Mouse (Mus musculus) limb, embryonic 11.5 days (tissue): ENCODE data around the gene Col4a3. TPM values are rescaled to one million over a fixed set of nuclear protein-coding genes. Genes with fewer than 3 reads are reported as not detected.

Experiments
- ATAC-seq: fragments of 200-750 bp; cut with Nextera tagmentation; 2 replicates; pipeline ENCODE4 v1.8.0; 2017; ENCODE audit warnings: low read depth; ENCODE audit not compliant: insufficient number of reproducible peaks, low FRiP score, low TSS enrichment
- DNase-seq: peaks from one replicate; pipeline ENCODE4 v3.0.0-alpha.2; 2015; ENCODE audit warnings: low spot score
- H3K27ac ChIP-seq: fragments of 300-500 bp; sonication (generic); replicated peaks from 2 replicates; pipeline ENCODE4 v1.5.1; 2014; ENCODE audit warnings: low read depth, mild to moderate bottlenecking, low read length
- H3K27me3 ChIP-seq: fragments of 300-500 bp; sonication (generic); 2 replicates; pipeline ENCODE4 v1.6.1; 2014; ENCODE audit warnings: mild to moderate bottlenecking, low read length, mixed read lengths; ENCODE audit not compliant: control insufficient read depth, insufficient read depth
- H3K36me3 ChIP-seq: fragments of 300-500 bp; sonication (generic); 2 replicates; pipeline ENCODE4 v1.6.1; 2014; ENCODE audit warnings: mild to moderate bottlenecking, low read length, moderate library complexity, mixed read lengths; ENCODE audit not compliant: control insufficient read depth, insufficient read depth
- H3K4me1 ChIP-seq: fragments of 300-500 bp; sonication (generic); 2 replicates; pipeline ENCODE4 v1.6.1; 2014; ENCODE audit warnings: low read length, mixed read lengths; ENCODE audit not compliant: control insufficient read depth, insufficient read depth
- H3K4me2 ChIP-seq: fragments of 300-500 bp; sonication (generic); 2 replicates; pipeline ENCODE4 v1.6.1; 2014; ENCODE audit warnings: low read depth, mild to moderate bottlenecking, moderate library complexity; ENCODE audit not compliant: severe bottlenecking
- H3K4me3 ChIP-seq: fragments of 300-500 bp; sonication (generic); 2 replicates; pipeline ENCODE4 v1.5.1; 2014; ENCODE audit warnings: low read depth, low read length
- H3K9ac ChIP-seq: fragments of 300-500 bp; sonication (generic); 2 replicates; pipeline ENCODE4 v1.6.1; 2014; ENCODE audit warnings: mild to moderate bottlenecking, low read length
- H3K9me3 ChIP-seq: fragments of 300-500 bp; sonication (generic); 2 replicates; pipeline ENCODE4 v1.6.1; 2016; ENCODE audit warnings: low read length; ENCODE audit not compliant: control insufficient read depth
- WGBS: fragments of 180-500 bp; shearing (Covaris S2); extraction: QIAGEN DNeasy Blood & Tissue Kit; methylation state at CpG from one replicate; pipeline ENCODE4 v1.1.7; 2014; 5-methylcytosine and 5-hydroxymethylcytosine counted together
- polyA plus RNA-seq: library from polyadenylated mRNA; unstranded; fragments of >200 nt; fragmentation: Nextera tagmentation; extraction: Ambion mirVana; gene quantifications from 2 replicates; pipeline ENCODE4 v1.2.1, GENCODE M21; 2014

Col4a3 gene
- polyA plus RNA-seq, 1 experiment from 2014 or later: 0.03 TPM

DNA sequence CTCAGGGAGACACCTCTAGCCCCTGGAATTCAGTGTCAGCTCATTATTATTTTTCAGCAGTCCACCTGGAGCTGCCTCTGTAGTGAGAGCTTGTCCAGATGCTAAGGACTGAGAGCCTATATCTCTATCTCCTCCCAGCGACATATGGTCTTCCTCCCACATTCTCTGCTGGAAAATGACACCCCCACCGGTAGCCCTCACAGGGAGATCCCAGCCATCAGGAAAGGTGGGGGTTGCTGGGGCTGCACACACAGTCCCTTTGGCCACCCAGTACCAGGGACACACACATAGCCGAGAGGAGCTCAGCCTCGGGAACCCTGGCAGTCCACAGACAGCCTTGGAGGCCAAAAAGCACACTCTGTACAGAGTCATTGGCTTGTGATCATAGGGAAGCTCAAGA lies 26.5 kb upstream of the Col4a3 start:
- ATAC-seq (no peak), DNase-seq (no peak)
- H3K4me1 ChIP-seq: no peaks in the 10 kb centered on the region
- WGBS: 58% methylated on average over 4 of the region's 4 CpGs
- no peak overlapping the region for H3K4me3 ChIP-seq
- H3K9me3 ChIP-seq: no peaks in the 10 kb centered on the region
- H3K4me2 ChIP-seq: no peak overlapping the region
- H3K9ac ChIP-seq: no peak overlapping the region
- H3K27me3 ChIP-seq: no peaks in the 10 kb centered on the region
- no peaks in the 10 kb centered on the region for H3K36me3 ChIP-seq
- no peak overlapping the region for H3K27ac ChIP-seq

DNA sequence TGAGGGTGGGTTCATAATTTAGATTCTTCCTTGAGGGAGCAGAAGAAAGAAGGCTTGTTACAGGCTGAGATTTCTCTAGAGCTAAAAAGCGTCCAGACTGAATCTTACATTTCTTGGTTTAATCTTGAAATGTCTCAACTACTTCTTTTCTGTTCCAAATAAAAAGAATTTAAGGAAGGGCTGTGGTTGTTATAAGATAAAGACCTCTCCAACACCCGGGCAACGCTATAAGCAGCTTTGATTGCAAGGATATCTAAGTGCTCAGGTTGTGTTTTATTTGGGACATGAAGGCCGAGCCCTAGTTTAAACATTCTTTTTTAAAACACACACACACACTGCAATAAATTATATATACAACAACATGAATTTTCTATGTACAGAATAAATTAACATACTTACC lies 17.3 kb upstream of the Col4a3 start:
- ATAC-seq: no peak
- no peak overlapping the region for H3K27ac ChIP-seq
- H3K4me2 ChIP-seq: no peak overlapping the region
- H3K27me3 ChIP-seq: no peaks in the 10 kb centered on the region
- no peak overlapping the region for H3K4me3 ChIP-seq
- H3K9me3 ChIP-seq: no peaks in the 10 kb centered on the region
- no peaks in the 10 kb centered on the region for H3K4me1 ChIP-seq
- DNase-seq: no peak
- H3K9ac ChIP-seq: no peak overlapping the region
- WGBS: 90% methylated on average over 4 of the region's 4 CpGs
- no peaks in the 10 kb centered on the region for H3K36me3 ChIP-seq

DNA sequence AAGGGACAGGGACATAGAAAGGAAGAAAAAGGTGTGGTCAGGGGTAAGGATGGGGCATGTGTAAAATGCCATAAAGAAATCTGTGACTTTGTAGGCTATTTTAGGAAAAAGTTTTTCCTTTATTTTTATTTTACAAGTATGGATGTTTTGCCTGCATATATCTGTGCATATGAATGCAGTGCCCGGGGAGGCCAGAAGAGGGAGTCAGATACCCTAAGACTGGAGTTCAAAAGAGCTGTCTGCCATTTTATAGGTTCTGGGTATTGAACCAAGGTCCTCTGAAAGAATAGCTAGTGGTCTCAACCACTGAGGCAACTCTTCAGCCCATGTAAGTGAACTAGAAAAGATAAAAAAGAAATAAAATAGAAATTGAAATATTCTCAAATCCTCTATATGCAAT lies 15.0 kb upstream of the Col4a3 start:
- peak; percentile 35 for DNase-seq
- no peaks in the 10 kb centered on the region for H3K4me1 ChIP-seq
- H3K9ac ChIP-seq: no peak overlapping the region
- no peak overlapping the region for H3K4me2 ChIP-seq
- no peaks in the 10 kb centered on the region for H3K9me3 ChIP-seq
- 68% methylated on average over 1 of the region's 1 CpGs for WGBS
- ATAC-seq: no peak
- H3K27ac ChIP-seq: no peak overlapping the region
- H3K36me3 ChIP-seq: no peaks in the 10 kb centered on the region
- no peak overlapping the region for H3K4me3 ChIP-seq
- H3K27me3 ChIP-seq: no peaks in the 10 kb centered on the region

DNA sequence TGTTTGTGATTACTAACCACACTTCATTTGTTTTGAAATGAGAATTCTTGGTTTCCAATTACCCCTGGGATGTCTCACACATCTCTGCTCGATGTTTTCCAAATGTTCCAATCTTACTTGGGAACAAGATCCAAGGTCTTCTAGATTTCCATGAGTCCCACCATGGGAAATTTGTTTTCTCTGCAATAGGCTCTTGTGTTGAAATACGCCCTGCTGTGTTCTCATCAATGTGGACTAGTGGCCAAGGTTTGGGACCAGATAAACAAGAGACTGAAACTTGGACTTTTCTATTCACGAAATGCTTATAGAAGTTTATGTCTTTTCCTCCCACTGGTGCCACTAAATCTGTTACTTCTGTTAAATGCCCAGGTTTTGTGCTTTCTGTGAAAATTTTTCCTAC lies 11.0 kb upstream of the Col4a3 start:
- no peaks in the 10 kb centered on the region for H3K36me3 ChIP-seq
- no peaks in the 10 kb centered on the region for H3K27me3 ChIP-seq
- H3K9ac ChIP-seq: no peak overlapping the region
- ATAC-seq: no peak
- H3K4me1 ChIP-seq: no peaks in the 10 kb centered on the region
- H3K9me3 ChIP-seq: no peaks in the 10 kb centered on the region
- no peak for DNase-seq
- WGBS: 88% methylated on average over 3 of the region's 3 CpGs
- H3K4me3 ChIP-seq: no peak overlapping the region
- no peak overlapping the region for H3K4me2 ChIP-seq
- no peak overlapping the region for H3K27ac ChIP-seq

DNA sequence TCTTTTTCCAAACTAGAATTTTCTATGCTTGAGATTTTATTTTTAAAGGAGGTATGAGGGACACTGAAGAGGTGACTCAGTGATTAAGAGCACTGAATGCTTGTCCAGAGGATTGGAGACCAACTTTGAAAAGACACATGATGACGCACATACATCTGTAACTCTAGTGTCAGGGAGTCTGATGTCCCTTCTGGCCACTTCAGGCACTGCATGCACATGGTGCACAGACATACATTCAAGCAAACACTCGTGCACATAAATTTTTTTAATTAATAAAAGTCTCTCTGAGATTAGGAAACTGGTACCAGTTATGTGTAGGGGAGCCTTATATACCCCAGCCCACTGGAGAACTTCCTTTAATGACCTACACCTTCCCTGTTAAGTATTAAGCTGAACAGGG lies 10.5 kb upstream of the Col4a3 start:
- Histone ChIP-seq H3K36me3 (no peaks in the 10 kb centered on the region), H3K9me3 (no peaks in the 10 kb centered on the region), H3K4me3 (no peak overlapping the region), H3K4me1 (no peaks in the 10 kb centered on the region), H3K27me3 (no peaks in the 10 kb centered on the region), H3K4me2 (no peak overlapping the region), H3K9ac (no peak overlapping the region), H3K27ac (no peak overlapping the region)
- no peak for DNase-seq
- 86% methylated on average over 2 of the region's 2 CpGs for WGBS
- ATAC-seq: no peak

DNA sequence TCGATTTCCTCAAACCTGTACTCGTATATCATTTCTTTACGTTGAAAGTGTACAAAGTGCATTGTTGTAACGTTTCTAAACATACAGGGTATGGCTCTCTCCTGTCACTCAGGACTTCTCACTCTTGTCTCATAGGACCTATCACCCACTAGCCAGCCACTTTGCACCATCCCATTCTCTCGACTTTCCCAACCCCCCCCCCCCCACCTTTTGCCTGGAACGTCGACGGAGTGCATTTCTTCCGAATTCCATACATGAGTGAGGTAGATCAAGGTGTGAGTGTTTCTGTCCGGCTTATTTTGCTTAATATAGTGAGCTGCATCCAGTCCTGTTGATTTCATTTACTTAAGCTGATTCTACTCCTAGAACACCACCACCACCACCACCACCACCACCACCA lies 9.4 kb upstream of the Col4a3 start:
- H3K4me2 ChIP-seq: no peak overlapping the region
- no peaks in the 10 kb centered on the region for H3K27me3 ChIP-seq
- WGBS: 93% methylated on average over 10 of the region's 10 CpGs
- H3K9me3 ChIP-seq: no peaks in the 10 kb centered on the region
- H3K27ac ChIP-seq: no peak overlapping the region
- H3K4me1 ChIP-seq: no peaks in the 10 kb centered on the region
- no peak for ATAC-seq
- no peak for DNase-seq
- H3K36me3 ChIP-seq: no peaks in the 10 kb centered on the region
- no peak overlapping the region for H3K9ac ChIP-seq
- no peak overlapping the region for H3K4me3 ChIP-seq

DNA sequence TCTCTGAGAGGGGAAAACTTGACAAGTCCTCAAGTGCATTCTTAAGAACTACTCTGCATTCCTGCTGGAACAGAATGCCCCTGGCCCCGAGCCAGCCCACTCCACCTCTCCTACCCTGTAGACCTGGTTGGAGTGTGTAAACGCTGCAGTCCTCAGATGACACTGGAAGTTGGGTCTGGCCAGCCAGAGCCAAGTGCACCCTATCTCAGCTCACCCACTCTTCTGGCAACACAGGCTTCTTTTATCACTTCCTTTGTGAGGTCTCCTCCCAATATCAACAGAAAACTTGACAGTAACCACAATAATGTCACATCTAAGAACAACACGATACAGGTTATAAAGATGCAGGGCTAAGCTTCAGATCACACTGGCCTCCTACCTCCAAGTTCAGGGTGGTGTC lies 8.8 kb upstream of the Col4a3 start:
- ATAC-seq: no peak
- no peak overlapping the region for H3K9ac ChIP-seq
- H3K27me3 ChIP-seq: no peaks in the 10 kb centered on the region
- WGBS: 84% methylated on average over 3 of the region's 3 CpGs
- H3K4me3 ChIP-seq: no peak overlapping the region
- DNase-seq: no peak
- H3K4me1 ChIP-seq: no peaks in the 10 kb centered on the region
- no peak overlapping the region for H3K27ac ChIP-seq
- H3K36me3 ChIP-seq: no peaks in the 10 kb centered on the region
- no peaks in the 10 kb centered on the region for H3K9me3 ChIP-seq
- H3K4me2 ChIP-seq: no peak overlapping the region

DNA sequence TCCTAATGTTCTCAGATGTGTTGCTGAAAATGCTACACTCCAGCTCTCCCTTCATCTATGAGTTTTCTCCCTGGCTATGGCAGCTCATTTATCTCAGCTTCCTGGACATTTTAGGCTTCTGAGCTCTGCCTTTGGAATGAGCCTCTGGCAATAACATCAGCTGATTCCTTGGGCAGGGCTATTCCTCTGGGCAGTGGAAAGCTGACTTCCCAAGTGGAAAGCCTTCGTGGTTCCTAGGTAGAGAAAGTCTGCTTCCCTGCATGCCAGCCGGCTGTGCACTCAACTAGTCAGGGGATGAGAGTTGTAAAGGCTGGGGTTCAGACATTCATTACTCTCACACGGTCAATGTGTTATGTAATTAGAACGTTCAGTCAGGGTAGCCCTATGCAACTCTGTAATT lies 8.4 kb upstream of the Col4a3 start:
- WGBS: 72% methylated on average over 4 of the region's 4 CpGs
- Histone ChIP-seq H3K27ac (no peak overlapping the region), H3K9me3 (no peaks in the 10 kb centered on the region), H3K4me3 (no peak overlapping the region), H3K36me3 (no peaks in the 10 kb centered on the region), H3K4me2 (no peak overlapping the region), H3K9ac (no peak overlapping the region), H3K27me3 (no peaks in the 10 kb centered on the region), H3K4me1 (no peaks in the 10 kb centered on the region)
- DNase-seq (no peak), ATAC-seq (no peak)

DNA sequence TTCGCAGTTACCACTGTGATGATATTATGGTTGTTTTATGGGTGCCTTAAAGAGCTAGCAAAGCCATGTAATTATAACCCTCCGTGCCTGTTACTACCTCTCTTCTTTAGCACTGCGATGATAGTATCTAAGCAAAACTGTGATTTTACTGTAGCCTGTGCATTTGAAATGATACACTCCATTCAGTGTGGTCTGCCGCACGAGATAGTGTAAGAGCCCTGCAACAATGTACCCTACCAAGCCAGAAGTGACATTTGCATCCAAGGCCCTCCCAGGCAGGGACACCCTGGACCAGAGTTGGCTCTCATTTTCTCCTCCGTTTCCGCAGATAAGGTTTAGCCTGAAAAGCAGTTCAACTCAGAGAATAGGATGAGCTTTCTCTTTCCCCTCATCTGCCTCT lies 740 bp upstream of the Col4a3 start:
- Histone ChIP-seq H3K27me3 (peaks cover 17% of the 10 kb centered on the region), H3K4me2 (no peak overlapping the region), H3K36me3 (no peaks in the 10 kb centered on the region), H3K4me1 (no peaks in the 10 kb centered on the region), H3K27ac (no peak overlapping the region), H3K9me3 (no peaks in the 10 kb centered on the region), H3K4me3 (no peak overlapping the region), H3K9ac (no peak overlapping the region)
- no peak for ATAC-seq
- no peak for DNase-seq
- whole genome bisulfite sequencing: 73% methylated on average over 7 of the region's 7 CpGs
